Mouse (Mus musculus): ENCODE data around the gene Trim66. TPM values are rescaled to one million over a fixed set of nuclear protein-coding genes. Genes with fewer than 3 reads are reported as not detected.

Gene Trim66
- 0.04 TPM for polyA plus RNA-seq (2014; fragmentation: Illumina TruSeq; extraction: RNeasy Lipid Tissue Mini Kit (QIAGEN cat#74804); ENCODE audit: low read depth, low replicate concordance)

DNA sequence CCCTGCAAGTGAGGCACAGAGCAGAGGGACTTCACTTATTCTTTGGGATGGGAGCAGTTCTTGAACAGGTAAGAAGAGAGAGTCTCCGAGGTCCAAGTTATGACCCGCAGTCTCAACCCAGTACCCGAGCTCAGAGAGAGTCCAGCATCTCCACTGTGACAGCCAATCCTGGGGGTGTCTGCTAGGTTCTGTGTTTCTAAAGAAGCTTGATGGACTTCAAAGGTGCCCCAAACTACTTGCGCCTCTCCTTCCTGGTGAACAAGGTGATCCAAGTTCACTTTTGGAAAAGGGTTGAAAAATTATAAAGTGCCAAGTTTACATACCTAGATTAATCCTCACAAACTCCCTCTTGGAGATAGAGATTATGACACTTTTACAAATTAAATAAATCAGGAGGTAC, at the start of gene Trim66:
TSS of gene Trim66 (minus strand) at position 101 of the 400 bp plus-strand sequence.

GRCm38 (mm10) chr7:109518838-109519696, 11.1 kb upstream of the Trim66 start, which contains the start of gene Rpl27a:
Rpl27a (plus strand) TSS chr7:109519147.

DNA sequence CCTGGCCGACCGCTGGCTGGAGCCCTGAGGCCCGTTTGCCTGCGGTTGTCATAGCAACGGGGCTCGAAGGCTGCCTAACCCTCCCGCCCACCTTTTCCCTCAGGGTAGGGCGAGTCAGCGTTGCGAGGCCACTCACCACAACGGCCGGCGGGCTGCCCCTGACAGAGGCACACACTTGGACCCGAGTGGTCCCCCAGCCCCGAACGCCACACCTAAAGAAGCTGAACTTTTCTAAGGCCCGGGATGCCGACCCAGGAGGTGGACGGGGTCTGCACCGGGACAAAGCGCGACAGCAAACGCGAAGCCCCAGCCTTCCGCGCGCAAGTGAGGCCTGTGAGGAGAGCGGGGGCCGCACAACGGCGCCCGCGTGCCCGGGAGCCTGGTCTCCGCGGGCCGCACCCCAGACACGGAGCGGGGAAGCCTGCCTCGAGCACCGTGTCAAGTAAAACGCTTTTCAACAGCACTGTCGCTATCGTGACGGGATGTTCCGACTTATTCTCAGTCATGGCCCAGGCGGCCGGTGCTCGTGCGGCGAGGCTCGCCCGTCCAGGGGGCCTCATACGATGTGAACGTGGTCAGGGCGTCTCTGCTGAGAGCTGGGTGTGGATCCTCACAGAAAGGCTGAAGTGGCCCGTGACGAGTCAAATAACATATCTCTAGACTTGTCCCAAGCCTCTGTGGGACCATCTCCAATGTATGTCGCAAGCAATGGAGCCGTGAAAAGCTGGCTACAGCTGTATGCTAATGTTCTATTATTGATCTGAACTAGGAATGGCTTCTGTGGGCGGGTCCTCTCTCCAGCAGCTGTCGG, 68.9 kb downstream of the Trim66 start, which contains the start of gene Stk33:
TSS of gene Stk33 (minus strand) at position 301 of the 811 bp plus-strand sequence.

Other genes with a start within 250 kb of the Trim66 start
- not detected for gene Stk33, start 69.1 kb downstream of the Trim66 start, polyA plus RNA-seq (2014; fragmentation: Illumina TruSeq; extraction: RNeasy Lipid Tissue Mini Kit (QIAGEN cat#74804); ENCODE audit: low read depth, low replicate concordance)
- 127 TPM for gene Rpl27a, start 11.0 kb upstream of the Trim66 start, polyA plus RNA-seq (2014; fragmentation: Illumina TruSeq; extraction: RNeasy Lipid Tissue Mini Kit (QIAGEN cat#74804); ENCODE audit: low read depth, low replicate concordance)
- gene St5, start 195.5 kb upstream of the Trim66 start, polyA plus RNA-seq (2014; fragmentation: Illumina TruSeq; extraction: RNeasy Lipid Tissue Mini Kit (QIAGEN cat#74804); ENCODE audit: low read depth, low replicate concordance): 26.6 TPM
- gene Akip1, start 195.6 kb upstream of the Trim66 start, polyA plus RNA-seq (2014; fragmentation: Illumina TruSeq; extraction: RNeasy Lipid Tissue Mini Kit (QIAGEN cat#74804); ENCODE audit: low read depth, low replicate concordance): 32.8 TPM
- not detected for gene BC051019, start 215.7 kb upstream of the Trim66 start, polyA plus RNA-seq (2014; fragmentation: Illumina TruSeq; extraction: RNeasy Lipid Tissue Mini Kit (QIAGEN cat#74804); ENCODE audit: low read depth, low replicate concordance)
- not detected for gene Ascl3, start 223.6 kb upstream of the Trim66 start, polyA plus RNA-seq (2014; fragmentation: Illumina TruSeq; extraction: RNeasy Lipid Tissue Mini Kit (QIAGEN cat#74804); ENCODE audit: low read depth, low replicate concordance)
- gene Tmem9b, start 244.7 kb upstream of the Trim66 start, polyA plus RNA-seq (2014; fragmentation: Illumina TruSeq; extraction: RNeasy Lipid Tissue Mini Kit (QIAGEN cat#74804); ENCODE audit: low read depth, low replicate concordance): 147 TPM

Measured in kidney, adult 10 weeks (tissue).